Mouse (Mus musculus): ENCODE data around the gene Dmpk. TPM values are rescaled to one million over a fixed set of nuclear protein-coding genes. Genes with fewer than 3 reads are reported as not detected.
A peak's percentile ranks its signal among the peaks of the same experiment; 100 is the strongest.

Gene Dmpk
- polyA plus RNA-seq, 1 experiment from 2014 or later, result 8.8 TPM

DNA sequence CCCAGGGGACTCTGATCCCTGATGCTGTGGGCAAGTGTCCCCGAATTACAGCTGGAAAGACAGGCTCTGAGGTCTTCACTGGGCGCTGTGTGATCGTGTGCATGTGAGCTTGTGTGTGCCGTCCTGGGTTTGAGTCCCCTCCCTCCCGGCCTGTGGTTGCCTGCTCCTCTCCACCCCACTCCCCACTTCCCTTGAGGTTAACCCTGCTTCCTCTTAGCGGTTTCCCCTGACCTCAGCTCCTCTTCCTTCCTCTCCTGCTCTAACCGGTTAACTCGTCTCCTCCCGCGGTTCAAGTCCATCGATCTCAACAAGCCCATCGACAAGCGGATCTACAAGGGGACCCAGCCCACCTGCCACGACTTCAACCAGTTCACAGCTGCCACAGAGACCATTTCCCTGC lies 5.9 kb upstream of the Dmpk start:
- no peak for ATAC-seq (replicated peaks)
- Histone ChIP-seq H3K4me1 (peaks cover 23% of the 10 kb centered on the region), H3K36me3 (peaks cover 47% of the 10 kb centered on the region), H3K4me3 (peak overlapping the region; percentile 95), H3K4me2 (replicated peaks) (peak overlapping the region; percentile 97), H3K27ac (replicated peaks) (no peak overlapping the region), H3K27me3 (no peaks in the 10 kb centered on the region), H3K9ac (replicated peaks) (no peak overlapping the region), H3K9me3 (no peaks in the 10 kb centered on the region)
- 84% methylated on average over 14 of the region's 14 CpGs for WGBS

DNA sequence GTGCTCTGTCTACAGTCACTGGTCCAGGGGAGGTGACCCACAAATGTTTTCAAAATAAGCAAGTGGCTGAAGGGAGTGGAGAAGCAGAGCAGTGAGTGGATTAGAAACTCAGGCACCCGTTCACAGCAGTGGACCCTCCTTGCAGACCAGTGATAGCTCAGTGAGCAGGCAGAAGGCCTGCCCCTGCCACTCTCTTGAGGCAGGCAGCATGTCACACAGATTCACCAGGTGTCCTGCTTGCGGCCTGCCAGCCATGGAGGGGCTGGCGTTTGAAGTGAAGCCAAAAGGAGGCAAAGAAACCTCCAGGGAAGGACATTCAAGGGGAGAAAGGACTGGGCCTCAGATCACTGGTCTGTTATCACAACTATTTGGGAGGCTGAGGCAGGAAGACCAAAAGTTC lies 4.9 kb upstream of the Dmpk start:
- Histone ChIP-seq H3K36me3 (peaks cover 52% of the 10 kb centered on the region), H3K4me1 (peaks cover 23% of the 10 kb centered on the region), H3K9ac (replicated peaks) (no peak overlapping the region), H3K27ac (replicated peaks) (no peak overlapping the region), H3K4me2 (replicated peaks) (no peak overlapping the region), H3K9me3 (no peaks in the 10 kb centered on the region), H3K4me3 (no peak overlapping the region), H3K27me3 (no peaks in the 10 kb centered on the region)
- 81% methylated on average over 3 of the region's 3 CpGs for WGBS
- no peak for ATAC-seq (replicated peaks)

DNA sequence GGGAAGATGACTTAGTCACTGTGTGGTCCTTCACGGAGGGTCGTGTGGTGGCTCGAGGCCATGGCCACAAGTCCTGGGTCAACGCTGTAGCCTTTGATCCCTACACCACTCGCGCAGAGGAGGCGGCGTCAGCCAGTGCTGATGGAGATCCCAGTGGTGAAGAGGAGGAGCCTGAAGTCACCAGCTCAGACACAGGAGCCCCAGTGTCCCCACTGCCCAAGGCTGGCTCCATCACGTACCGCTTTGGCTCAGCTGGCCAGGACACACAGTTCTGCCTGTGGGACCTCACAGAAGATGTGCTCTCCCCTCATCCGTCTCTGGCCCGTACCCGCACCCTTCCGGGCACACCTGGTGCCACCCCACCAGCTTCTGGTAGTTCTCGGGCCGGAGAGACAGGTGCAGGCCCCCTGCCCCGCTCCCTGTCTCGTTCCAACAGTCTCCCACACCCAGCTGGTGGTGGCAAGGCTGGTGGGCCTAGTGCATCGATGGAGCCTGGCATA lies 3.1 kb upstream of the Dmpk start:
- H3K9me3 ChIP-seq, result no peaks in the 10 kb centered on the region
- no peak overlapping the region for H3K4me3 ChIP-seq
- H3K27me3 ChIP-seq, result no peaks in the 10 kb centered on the region
- H3K36me3 ChIP-seq, result peaks cover 52% of the 10 kb centered on the region
- 91% methylated on average over 19 of the region's 19 CpGs for WGBS
- no peak overlapping the region for H3K4me2 ChIP-seq (replicated peaks)
- no peak overlapping the region for H3K27ac ChIP-seq (replicated peaks)
- H3K4me1 ChIP-seq, result peaks cover 18% of the 10 kb centered on the region
- ATAC-seq (replicated peaks), result no peak
- no peak overlapping the region for H3K9ac ChIP-seq (replicated peaks)

DNA sequence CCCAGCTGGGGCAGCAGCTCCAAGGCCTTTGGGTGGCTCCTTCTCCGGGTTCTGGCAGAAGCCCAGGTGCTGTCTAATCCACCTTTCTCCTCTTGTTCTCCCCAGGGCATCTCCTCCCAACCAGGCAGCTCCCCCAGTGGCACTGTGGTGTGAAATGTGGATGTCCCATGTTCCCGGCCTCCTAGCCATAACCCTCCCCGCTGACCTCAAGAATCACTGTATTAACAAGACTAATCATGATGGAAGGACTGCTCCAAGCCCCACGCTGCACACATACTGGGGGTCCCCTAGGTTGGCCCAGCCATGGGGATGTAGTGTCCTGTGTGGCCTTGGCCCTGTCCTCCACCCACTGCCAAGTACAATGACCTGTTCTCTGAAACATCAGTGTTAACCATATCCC lies 1.5 kb upstream of the Dmpk start:
- 92% methylated on average over 4 of the region's 4 CpGs for WGBS
- ATAC-seq (replicated peaks), result no peak
- H3K27me3 ChIP-seq, result no peaks in the 10 kb centered on the region

DNA sequence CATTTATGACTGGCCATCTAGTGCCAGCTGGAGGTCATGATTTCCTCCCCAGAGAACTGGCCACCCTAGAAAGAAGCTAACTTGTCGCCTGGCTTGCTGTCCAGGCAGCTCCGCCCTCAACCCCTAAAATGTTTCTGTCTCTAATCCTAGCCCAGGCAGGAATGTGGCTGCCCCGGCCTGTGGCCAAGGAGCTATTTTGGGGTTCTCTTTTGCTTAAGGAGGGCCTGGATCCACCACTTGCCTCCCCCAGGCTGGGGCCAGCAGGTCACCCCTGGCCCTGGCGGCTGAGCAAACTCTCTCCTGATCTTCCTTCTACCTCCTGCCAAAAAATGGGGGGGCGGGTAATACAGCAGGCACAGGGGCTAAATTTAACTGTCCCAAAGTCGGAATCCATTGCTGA lies 553 bp upstream of the Dmpk start:
- Histone ChIP-seq H3K36me3 (peaks cover 54% of the 10 kb centered on the region), H3K27me3 (no peaks in the 10 kb centered on the region), H3K4me2 (replicated peaks) (no peak overlapping the region), H3K9ac (replicated peaks) (no peak overlapping the region), H3K4me1 (peaks cover 1% of the 10 kb centered on the region; the same call in 1 of the 2 replicates), H3K9me3 (no peaks in the 10 kb centered on the region), H3K27ac (replicated peaks) (no peak overlapping the region), H3K4me3 (no peak overlapping the region)
- WGBS, result 67% methylated on average over 6 of the region's 6 CpGs
- no peak for ATAC-seq (replicated peaks)

More for the DNA sequence above, 1.5 kb upstream of the Dmpk start:
- Histone ChIP-seq H3K36me3 (peaks cover 52% of the 10 kb centered on the region), H3K27ac (replicated peaks) (no peak overlapping the region), H3K9me3 (no peaks in the 10 kb centered on the region), H3K9ac (replicated peaks) (no peak overlapping the region), H3K4me3 (no peak overlapping the region), H3K4me2 (replicated peaks) (no peak overlapping the region), H3K4me1 (peaks cover 11% of the 10 kb centered on the region)

DNA sequence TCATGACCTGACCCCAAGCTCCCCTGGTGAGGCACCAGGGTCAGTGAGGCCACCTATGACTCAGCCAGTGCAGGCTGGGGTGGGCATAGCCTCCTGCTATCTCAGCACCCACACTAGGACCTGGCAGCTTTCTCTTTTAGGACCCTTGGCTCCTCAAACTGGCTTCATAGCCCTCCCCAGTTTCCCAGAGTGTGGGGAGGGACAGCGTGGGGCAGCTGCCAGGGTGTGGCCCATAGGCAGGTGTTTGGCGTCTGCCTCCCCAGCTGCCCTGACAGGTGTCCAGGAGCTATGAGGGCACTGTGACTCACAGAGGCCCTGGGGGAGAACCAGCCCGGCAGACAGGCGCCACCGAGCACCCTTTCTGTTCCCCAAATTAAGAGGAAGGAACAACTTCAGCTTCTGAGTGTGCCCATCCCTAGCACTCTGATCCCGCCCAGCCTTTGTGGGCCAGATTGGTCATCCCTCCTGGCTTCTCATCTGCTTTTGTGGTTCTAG lies 675 bp downstream of the Dmpk start:
- ATAC-seq (replicated peaks), result no peak
- WGBS, result 79% methylated on average over 6 of the region's 6 CpGs
- Histone ChIP-seq H3K9me3 (no peaks in the 10 kb centered on the region), H3K4me1 (no peaks in the 10 kb centered on the region), H3K4me2 (replicated peaks) (no peak overlapping the region), H3K27ac (replicated peaks) (no peak overlapping the region), H3K27me3 (no peaks in the 10 kb centered on the region), H3K36me3 (peaks cover 51% of the 10 kb centered on the region), H3K4me3 (no peak overlapping the region), H3K9ac (replicated peaks) (no peak overlapping the region)

DNA sequence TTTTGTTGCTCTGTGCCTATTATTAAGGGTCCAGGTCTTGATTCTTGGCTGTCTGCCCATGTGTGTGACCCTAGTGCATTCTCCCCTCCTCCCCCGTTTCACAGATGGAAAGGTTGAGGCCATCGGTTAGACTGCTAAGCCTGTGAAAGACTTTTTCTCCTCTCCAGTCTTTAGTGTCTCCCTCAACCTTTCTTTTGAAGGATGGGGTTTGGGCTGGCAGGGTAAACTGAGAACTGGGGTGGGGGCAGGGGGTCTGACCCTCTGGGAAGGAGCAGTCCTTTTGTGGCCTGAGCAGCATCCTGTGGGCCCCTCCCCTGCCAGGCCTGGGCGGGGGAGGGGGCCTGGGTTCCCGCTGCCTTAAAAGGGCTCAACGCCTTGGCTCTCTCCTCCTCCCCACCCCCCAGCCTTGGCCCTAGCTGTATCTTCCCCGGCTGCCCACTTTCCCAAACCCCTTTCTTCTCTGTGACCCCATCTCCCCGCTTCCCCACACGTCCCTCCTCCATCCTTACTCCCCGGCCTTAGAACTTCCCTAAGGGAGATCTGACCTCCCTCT lies 1.3 kb downstream of the Dmpk start:
- ATAC-seq (replicated peaks), result no peak
- Histone ChIP-seq H3K4me2 (replicated peaks) (no peak overlapping the region), H3K4me3 (no peak overlapping the region), H3K27me3 (no peaks in the 10 kb centered on the region), H3K9ac (replicated peaks) (no peak overlapping the region), H3K27ac (replicated peaks) (no peak overlapping the region), H3K36me3 (peaks cover 45% of the 10 kb centered on the region), H3K4me1 (no peaks in the 10 kb centered on the region), H3K9me3 (no peaks in the 10 kb centered on the region)
- 34% methylated on average over 9 of the region's 9 CpGs for WGBS

DNA sequence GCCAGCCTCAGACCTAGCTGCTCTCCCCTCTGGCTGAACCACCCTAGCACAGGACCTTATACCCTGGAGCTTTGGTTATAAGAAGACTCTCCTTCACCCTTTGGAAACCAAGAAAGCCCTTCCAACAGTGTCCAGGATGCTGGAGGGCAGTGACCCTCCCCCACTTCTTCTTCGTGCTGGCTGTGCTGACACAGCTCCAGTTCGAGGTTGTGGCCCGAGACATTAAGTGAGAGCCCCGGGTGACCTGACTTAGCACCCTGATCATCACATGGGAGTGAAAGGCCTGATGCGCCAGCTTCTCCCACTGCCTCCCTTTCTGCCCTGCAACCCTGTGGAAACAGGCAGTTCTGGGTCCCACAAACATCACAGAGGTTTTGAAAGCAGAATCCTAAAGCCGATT lies 1.8 kb downstream of the Dmpk start:
- no peaks in the 10 kb centered on the region for H3K9me3 ChIP-seq
- 17% methylated on average over 6 of the region's 6 CpGs for WGBS
- no peak overlapping the region for H3K9ac ChIP-seq (replicated peaks)
- no peaks in the 10 kb centered on the region for H3K27me3 ChIP-seq
- no peak overlapping the region for H3K27ac ChIP-seq (replicated peaks)
- no peaks in the 10 kb centered on the region for H3K4me1 ChIP-seq
- peaks cover 41% of the 10 kb centered on the region for H3K36me3 ChIP-seq
- H3K4me2 ChIP-seq (replicated peaks), result no peak overlapping the region
- H3K4me3 ChIP-seq, result no peak overlapping the region
- ATAC-seq (replicated peaks), result no peak

DNA sequence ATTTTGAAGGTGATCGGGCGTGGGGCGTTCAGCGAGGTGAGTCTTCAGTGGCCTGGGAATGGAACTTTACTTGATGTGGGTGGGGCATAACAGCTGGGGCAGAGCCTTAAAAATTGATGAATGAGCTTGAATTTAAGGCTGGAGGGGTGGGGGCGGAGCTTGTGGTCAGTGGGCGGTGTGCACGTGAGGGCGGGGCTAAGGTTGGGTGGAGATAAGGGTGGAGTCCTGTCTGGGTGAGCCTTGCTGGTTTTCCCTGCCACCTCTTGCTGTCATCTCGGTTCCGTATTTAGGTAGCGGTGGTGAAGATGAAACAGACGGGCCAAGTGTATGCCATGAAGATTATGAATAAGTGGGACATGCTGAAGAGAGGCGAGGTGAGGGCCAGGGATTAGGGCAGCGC lies 2.4 kb downstream of the Dmpk start:
- Histone ChIP-seq H3K27me3 (no peaks in the 10 kb centered on the region), H3K4me3 (no peak overlapping the region), H3K4me2 (replicated peaks) (no peak overlapping the region), H3K4me1 (no peaks in the 10 kb centered on the region), H3K9ac (replicated peaks) (no peak overlapping the region), H3K36me3 (peaks cover 42% of the 10 kb centered on the region), H3K27ac (replicated peaks) (no peak overlapping the region), H3K9me3 (no peaks in the 10 kb centered on the region)
- WGBS, result 22% methylated on average over 14 of the region's 14 CpGs
- no peak for ATAC-seq (replicated peaks)

DNA sequence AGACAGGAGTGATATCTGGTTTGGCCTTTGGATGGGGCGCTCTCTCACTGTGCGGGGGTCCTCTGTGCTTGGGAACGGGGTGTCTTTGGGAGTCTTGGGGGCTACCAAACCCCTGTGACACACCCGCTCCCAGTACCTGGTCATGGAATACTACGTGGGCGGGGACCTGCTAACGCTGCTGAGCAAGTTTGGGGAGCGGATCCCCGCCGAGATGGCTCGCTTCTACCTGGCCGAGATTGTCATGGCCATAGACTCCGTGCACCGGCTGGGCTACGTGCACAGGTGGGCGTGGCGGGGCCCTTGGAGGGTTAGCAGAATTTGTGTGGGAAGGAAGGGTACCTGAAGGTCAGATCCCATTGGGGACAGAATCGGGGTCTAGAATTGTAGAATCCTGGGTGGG lies 3.1 kb downstream of the Dmpk start:
- Histone ChIP-seq H3K27ac (replicated peaks) (no peak overlapping the region), H3K4me2 (replicated peaks) (no peak overlapping the region), H3K9me3 (no peaks in the 10 kb centered on the region), H3K4me3 (no peak overlapping the region), H3K27me3 (no peaks in the 10 kb centered on the region), H3K4me1 (no peaks in the 10 kb centered on the region), H3K9ac (replicated peaks) (no peak overlapping the region), H3K36me3 (peaks cover 38% of the 10 kb centered on the region)
- no peak for ATAC-seq (replicated peaks)
- 60% methylated on average over 18 of the region's 18 CpGs for WGBS

DNA sequence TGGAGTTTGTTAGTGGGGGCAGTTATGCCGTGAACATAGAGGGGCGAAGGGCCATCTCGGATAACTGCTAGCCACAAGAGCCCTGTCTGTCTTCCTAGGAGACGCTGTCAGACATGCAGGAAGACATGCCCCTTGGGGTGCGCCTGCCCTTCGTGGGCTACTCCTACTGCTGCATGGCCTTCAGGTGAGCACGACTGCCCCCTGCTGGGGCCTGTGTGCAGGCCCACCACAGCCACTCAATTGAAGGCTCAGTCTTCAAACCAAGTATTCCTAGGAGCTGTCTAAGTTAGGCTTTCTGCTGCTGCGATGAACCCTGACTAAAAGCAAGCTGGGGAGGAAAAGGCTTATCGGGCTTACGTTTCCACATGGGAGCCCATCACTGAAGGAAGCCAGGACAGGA lies 5.2 kb downstream of the Dmpk start:
- no peak overlapping the region for H3K27ac ChIP-seq (replicated peaks)
- no peak overlapping the region for H3K4me3 ChIP-seq
- 40% methylated on average over 10 of the region's 10 CpGs for WGBS
- H3K36me3 ChIP-seq, result peaks cover 24% of the 10 kb centered on the region
- H3K9me3 ChIP-seq, result no peaks in the 10 kb centered on the region
- ATAC-seq (replicated peaks), result no peak
- H3K4me2 ChIP-seq (replicated peaks), result no peak overlapping the region
- peaks cover 17% of the 10 kb centered on the region for H3K4me1 ChIP-seq
- H3K9ac ChIP-seq (replicated peaks), result no peak overlapping the region
- no peaks in the 10 kb centered on the region for H3K27me3 ChIP-seq

DNA sequence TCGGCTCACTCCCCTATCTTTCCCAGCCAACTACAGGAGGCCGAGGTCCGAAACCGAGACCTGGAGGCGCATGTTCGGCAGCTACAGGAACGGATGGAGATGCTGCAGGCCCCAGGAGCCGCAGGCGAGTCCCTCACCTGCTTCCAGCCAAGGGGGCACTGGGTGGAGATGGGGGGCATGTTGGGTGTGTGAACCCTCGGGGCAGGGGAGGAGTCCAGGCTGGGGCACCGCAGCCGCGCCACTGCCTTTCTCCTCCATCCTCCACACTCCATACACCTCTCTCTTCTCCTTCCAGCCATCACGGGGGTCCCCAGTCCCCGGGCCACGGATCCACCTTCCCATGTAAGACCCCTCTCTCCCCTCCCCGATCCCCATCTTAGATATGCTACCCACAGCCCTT lies 8.3 kb downstream of the Dmpk start:
- Histone ChIP-seq H3K4me1 (peaks cover 46% of the 10 kb centered on the region), H3K27ac (replicated peaks) (no peak overlapping the region), H3K9ac (replicated peaks) (no peak overlapping the region), H3K9me3 (no peaks in the 10 kb centered on the region), H3K4me3 (no peak overlapping the region), H3K4me2 (replicated peaks) (peak overlapping the region; percentile 99; the same call in 1 of the 2 replicates), H3K27me3 (no peaks in the 10 kb centered on the region), H3K36me3 (peaks cover 24% of the 10 kb centered on the region)
- 38% methylated on average over 17 of the region's 17 CpGs for WGBS
- no peak for ATAC-seq (replicated peaks)

Data from forebrain, embryonic 15.5 days (tissue).